Mouse (Mus musculus): Measurements from ENCODE around the gene Cfdp1. TPM values are rescaled to one million over a fixed set of nuclear protein-coding genes. Genes with fewer than 3 reads are reported as not detected.

The Cfdp1 gene
- polyA plus RNA-seq, 1 experiment from 2014 or later: 194 TPM

- Histone ChIP-seq H3K36me3 (peaks cover 5% of the 10 kb centered on the region; the same call in 1 of the 2 replicates), H3K9ac (replicated peaks) (no peak overlapping the region), H3K27ac (replicated peaks) (no peak overlapping the region), H3K4me3 (replicated peaks) (no peak overlapping the region), H3K27me3 (replicated peaks) (no peaks in the 10 kb centered on the region), H3K4me1 (peaks cover 32% of the 10 kb centered on the region), H3K9me3 (replicated peaks) (no peaks in the 10 kb centered on the region), H3K4me2 (no peak overlapping the region)
- ATAC-seq (ENCODE audit: low FRiP score): no peak
- WGBS: 90% methylated on average over 4 of the region's 4 CpGs
These were observed 77.6 kb downstream of the Cfdp1 start for GRCm38 (mm10) chr8:111776492-111776891.

GRCm38 (mm10) chr8:111775766-111776165, 78.3 kb downstream of the Cfdp1 start:
- no peak overlapping the region for H3K9ac ChIP-seq (replicated peaks)
- H3K36me3 ChIP-seq: peaks cover 5% of the 10 kb centered on the region; the same call in 1 of the 2 replicates
- no peak for ATAC-seq (ENCODE audit: low FRiP score)
- no peak overlapping the region for H3K4me3 ChIP-seq (replicated peaks)
- no peaks in the 10 kb centered on the region for H3K27me3 ChIP-seq (replicated peaks)
- 97% methylated on average over 6 of the region's 6 CpGs for WGBS
- H3K9me3 ChIP-seq (replicated peaks): no peaks in the 10 kb centered on the region
- H3K27ac ChIP-seq (replicated peaks): no peak overlapping the region
- H3K4me1 ChIP-seq: peaks cover 32% of the 10 kb centered on the region
- no peak overlapping the region for H3K4me2 ChIP-seq

- peaks cover 33% of the 10 kb centered on the region for H3K4me1 ChIP-seq
- no peak for ATAC-seq (ENCODE audit: low FRiP score)
- H3K27ac ChIP-seq (replicated peaks): peak overlapping the region; percentile 51; the same call in 1 of the 2 replicates
- WGBS: 90% methylated on average over 5 of the region's 5 CpGs
- no peaks in the 10 kb centered on the region for H3K9me3 ChIP-seq (replicated peaks)
- no peak overlapping the region for H3K9ac ChIP-seq (replicated peaks)
- H3K4me3 ChIP-seq (replicated peaks): no peak overlapping the region
- peaks cover 6% of the 10 kb centered on the region; the same call in 1 of the 2 replicates for H3K36me3 ChIP-seq
- no peak overlapping the region for H3K4me2 ChIP-seq
- H3K27me3 ChIP-seq (replicated peaks): no peaks in the 10 kb centered on the region
These were observed 80.6 kb downstream of the Cfdp1 start for GRCm38 (mm10) chr8:111773476-111773875.

- Histone ChIP-seq H3K9me3 (replicated peaks) (no peaks in the 10 kb centered on the region), H3K4me2 (no peak overlapping the region), H3K9ac (replicated peaks) (no peak overlapping the region), H3K27me3 (replicated peaks) (no peaks in the 10 kb centered on the region), H3K36me3 (peaks cover 11% of the 10 kb centered on the region; the same call in 1 of the 2 replicates), H3K4me3 (replicated peaks) (no peak overlapping the region), H3K27ac (replicated peaks) (0 out of 2 replicates have a peak overlapping the region, but pooled peaks have one; percentile 51), H3K4me1 (peaks cover 29% of the 10 kb centered on the region)
- 80% methylated on average over 7 of the region's 7 CpGs for WGBS
- ATAC-seq (ENCODE audit: low FRiP score): no peak
These were observed 81.0 kb downstream of the Cfdp1 start for GRCm38 (mm10) chr8:111773057-111773456.

GRCm38 (mm10) chr8:111772083-111772482, 82.0 kb downstream of the Cfdp1 start:
- WGBS: 92% methylated on average over 9 of the region's 9 CpGs
- Histone ChIP-seq H3K4me3 (replicated peaks) (no peak overlapping the region), H3K36me3 (peaks cover 20% of the 10 kb centered on the region; the same call in 1 of the 2 replicates), H3K9ac (replicated peaks) (no peak overlapping the region), H3K9me3 (replicated peaks) (no peaks in the 10 kb centered on the region), H3K4me1 (peaks cover 29% of the 10 kb centered on the region), H3K27ac (replicated peaks) (no peak overlapping the region), H3K4me2 (no peak overlapping the region), H3K27me3 (replicated peaks) (no peaks in the 10 kb centered on the region)
- no peak for ATAC-seq (ENCODE audit: low FRiP score)

- Histone ChIP-seq H3K4me1 (peaks cover 29% of the 10 kb centered on the region), H3K4me3 (replicated peaks) (no peak overlapping the region), H3K36me3 (peaks cover 21% of the 10 kb centered on the region; the same call in 1 of the 2 replicates), H3K9ac (replicated peaks) (no peak overlapping the region), H3K9me3 (replicated peaks) (no peaks in the 10 kb centered on the region), H3K27me3 (replicated peaks) (no peaks in the 10 kb centered on the region), H3K4me2 (no peak overlapping the region), H3K27ac (replicated peaks) (no peak overlapping the region)
- no peak for ATAC-seq (ENCODE audit: low FRiP score)
- WGBS: 94% methylated on average over 6 of the region's 6 CpGs
These were observed 82.5 kb downstream of the Cfdp1 start for GRCm38 (mm10) chr8:111771625-111772020.

GRCm38 (mm10) chr8:111770958-111771624, 83.0 kb downstream of the Cfdp1 start:
- Histone ChIP-seq H3K27me3 (replicated peaks) (no peaks in the 10 kb centered on the region), H3K9me3 (replicated peaks) (no peaks in the 10 kb centered on the region), H3K4me3 (replicated peaks) (no peak overlapping the region), H3K4me2 (no peak overlapping the region), H3K36me3 (peaks cover 21% of the 10 kb centered on the region; the same call in 1 of the 2 replicates), H3K9ac (replicated peaks) (no peak overlapping the region), H3K27ac (replicated peaks) (peak overlapping the region; percentile 84; the same call in 1 of the 2 replicates), H3K4me1 (peaks cover 29% of the 10 kb centered on the region)
- no peak for ATAC-seq (ENCODE audit: low FRiP score)
- WGBS: 74% methylated on average over 5 of the region's 5 CpGs

GRCm38 (mm10) chr8:111769764-111770428, 84.2 kb downstream of the Cfdp1 start:
- H3K9ac ChIP-seq (replicated peaks): no peak overlapping the region; the same call in 1 of the 2 replicates
- WGBS: 25% methylated on average over 12 of the region's 12 CpGs
- H3K36me3 ChIP-seq: peaks cover 24% of the 10 kb centered on the region
- peaks cover 29% of the 10 kb centered on the region for H3K4me1 ChIP-seq
- ATAC-seq (ENCODE audit: low FRiP score): peak; percentile 71; the same call in 1 of the 2 replicates
- no peaks in the 10 kb centered on the region for H3K27me3 ChIP-seq (replicated peaks)
- H3K9me3 ChIP-seq (replicated peaks): no peaks in the 10 kb centered on the region
- H3K4me2 ChIP-seq: no peak overlapping the region
- peak overlapping the region; percentile 84 for H3K27ac ChIP-seq (replicated peaks)
- no peak overlapping the region for H3K4me3 ChIP-seq (replicated peaks)

GRCm38 (mm10) chr8:111769296-111769695, 84.8 kb downstream of the Cfdp1 start:
- 52% methylated on average over 15 of the region's 15 CpGs for WGBS
- peaks cover 28% of the 10 kb centered on the region for H3K4me1 ChIP-seq

GRCm38 (mm10) chr8:111768651-111769050, 85.4 kb downstream of the Cfdp1 start:
- Histone ChIP-seq H3K9ac (replicated peaks) (no peak overlapping the region), H3K27ac (replicated peaks) (no peak overlapping the region), H3K36me3 (peaks cover 19% of the 10 kb centered on the region), H3K4me1 (peaks cover 21% of the 10 kb centered on the region), H3K4me3 (replicated peaks) (no peak overlapping the region), H3K27me3 (replicated peaks) (no peaks in the 10 kb centered on the region), H3K9me3 (replicated peaks) (no peaks in the 10 kb centered on the region), H3K4me2 (no peak overlapping the region)
- ATAC-seq (ENCODE audit: low FRiP score): no peak
- 88% methylated on average over 6 of the region's 6 CpGs for WGBS

More at GRCm38 (mm10) chr8:111769296-111769695, 84.8 kb downstream of the Cfdp1 start:
- H3K27me3 ChIP-seq (replicated peaks): no peaks in the 10 kb centered on the region
- peaks cover 19% of the 10 kb centered on the region for H3K36me3 ChIP-seq
- H3K27ac ChIP-seq (replicated peaks): peak overlapping the region; percentile 84
- ATAC-seq (ENCODE audit: low FRiP score): no peak
- H3K4me3 ChIP-seq (replicated peaks): no peak overlapping the region
- H3K4me2 ChIP-seq: no peak overlapping the region
- H3K9ac ChIP-seq (replicated peaks): no peak overlapping the region; the same call in 1 of the 2 replicates
- H3K9me3 ChIP-seq (replicated peaks): no peaks in the 10 kb centered on the region

GRCm38 (mm10) chr8:111765616-111766015, 88.5 kb downstream of the Cfdp1 start:
- WGBS: 75% methylated on average over 4 of the region's 4 CpGs
- no peak overlapping the region for H3K4me3 ChIP-seq (replicated peaks)

GRCm38 (mm10) chr8:111765096-111765495, 89.0 kb downstream of the Cfdp1 start:
- Histone ChIP-seq H3K4me1 (peaks cover 19% of the 10 kb centered on the region), H3K36me3 (peaks cover 19% of the 10 kb centered on the region), H3K27ac (replicated peaks) (no peak overlapping the region), H3K9ac (replicated peaks) (no peak overlapping the region), H3K4me2 (no peak overlapping the region), H3K9me3 (replicated peaks) (no peaks in the 10 kb centered on the region), H3K27me3 (replicated peaks) (no peaks in the 10 kb centered on the region), H3K4me3 (replicated peaks) (no peak overlapping the region)
- ATAC-seq (ENCODE audit: low FRiP score): no peak
- WGBS: 93% methylated on average over 9 of the region's 9 CpGs

More at GRCm38 (mm10) chr8:111765616-111766015, 88.5 kb downstream of the Cfdp1 start:
- H3K27ac ChIP-seq (replicated peaks): no peak overlapping the region
- no peak for ATAC-seq (ENCODE audit: low FRiP score)
- H3K27me3 ChIP-seq (replicated peaks): no peaks in the 10 kb centered on the region
- no peak overlapping the region for H3K4me2 ChIP-seq
- H3K4me1 ChIP-seq: peaks cover 19% of the 10 kb centered on the region
- no peaks in the 10 kb centered on the region for H3K9me3 ChIP-seq (replicated peaks)
- H3K9ac ChIP-seq (replicated peaks): no peak overlapping the region
- H3K36me3 ChIP-seq: peaks cover 19% of the 10 kb centered on the region

Data from neural tube, embryonic 15.5 days (tissue).